Mouse (Mus musculus): ENCODE data around the gene Gstm4. TPM values are rescaled to one million over a fixed set of nuclear protein-coding genes. Genes with fewer than 3 reads are reported as not detected.

The Gstm4 gene
- polyA plus RNA-seq, 1 experiment from 2014 or later, result 16.7 TPM

- no peaks in the 10 kb centered on the region for H3K4me1 ChIP-seq
Measured at GRCm38 (mm10) chr3:108067370-108067934, 22.8 kb upstream of the Gstm4 start.

GRCm38 (mm10) chr3:108065551-108065950 is 20.9 kb upstream of the Gstm4 start:
- Histone ChIP-seq H3K27ac (no peak overlapping the region), H3K9ac (no peak overlapping the region), H3K27me3 (no peaks in the 10 kb centered on the region), H3K4me2 (no peak overlapping the region), H3K4me1 (no peaks in the 10 kb centered on the region), H3K9me3 (no peaks in the 10 kb centered on the region), H3K4me3 (no peak overlapping the region), H3K36me3 (no peaks in the 10 kb centered on the region)
- WGBS, result 72% methylated on average over 9 of the region's 9 CpGs
- ATAC-seq (ENCODE audit: borderline replicate concordance, extremely low read depth, low FRiP score, low TSS enrichment), result no peak

More at GRCm38 (mm10) chr3:108067370-108067934, 22.8 kb upstream of the Gstm4 start:
- Histone ChIP-seq H3K4me3 (no peak overlapping the region), H3K9ac (no peak overlapping the region), H3K36me3 (no peaks in the 10 kb centered on the region), H3K27ac (no peak overlapping the region), H3K4me2 (no peak overlapping the region), H3K27me3 (no peaks in the 10 kb centered on the region), H3K9me3 (no peaks in the 10 kb centered on the region)
- 37% methylated on average over 6 of the region's 6 CpGs for WGBS
- ATAC-seq (ENCODE audit: borderline replicate concordance, extremely low read depth, low FRiP score, low TSS enrichment), result no peak

GRCm38 (mm10) chr3:108064672-108065071 is 20.0 kb upstream of the Gstm4 start:
- H3K4me2 ChIP-seq, result no peak overlapping the region
- H3K9me3 ChIP-seq, result no peaks in the 10 kb centered on the region
- no peaks in the 10 kb centered on the region for H3K27me3 ChIP-seq
- no peaks in the 10 kb centered on the region for H3K36me3 ChIP-seq
- no peak overlapping the region for H3K27ac ChIP-seq
- no peak overlapping the region for H3K4me3 ChIP-seq
- ATAC-seq (ENCODE audit: borderline replicate concordance, extremely low read depth, low FRiP score, low TSS enrichment), result no peak; the same call in 1 of the 2 replicates
- no peaks in the 10 kb centered on the region for H3K4me1 ChIP-seq
- WGBS, result 66% methylated on average over 4 of the region's 4 CpGs
- H3K9ac ChIP-seq, result no peak overlapping the region

DNA sequence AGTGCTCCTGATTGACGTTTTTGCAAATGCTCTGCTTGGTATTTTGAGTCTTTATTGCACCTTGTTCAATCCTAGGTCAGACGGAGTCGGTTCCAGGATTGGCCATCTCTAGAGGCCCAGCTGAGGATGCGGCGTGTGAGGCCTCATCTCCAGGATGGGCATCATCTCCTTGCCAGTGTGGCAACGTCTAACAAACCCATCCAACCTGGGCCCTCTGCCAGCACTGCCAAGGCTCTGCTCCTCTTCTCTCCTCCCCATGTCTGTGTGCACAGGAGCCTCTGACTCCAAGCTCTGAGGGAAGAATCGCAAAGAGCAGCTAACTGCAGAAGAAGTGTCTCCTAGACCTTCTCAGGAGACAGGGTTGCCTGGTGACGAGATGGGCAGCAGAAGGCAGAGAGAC is 18.0 kb upstream of the Gstm4 start:
- H3K9me3 ChIP-seq, result no peaks in the 10 kb centered on the region
- no peaks in the 10 kb centered on the region for H3K36me3 ChIP-seq
- H3K27me3 ChIP-seq, result no peaks in the 10 kb centered on the region
- 76% methylated on average over 8 of the region's 8 CpGs for WGBS
- H3K4me2 ChIP-seq, result no peak overlapping the region
- H3K9ac ChIP-seq, result no peak overlapping the region
- H3K27ac ChIP-seq, result no peak overlapping the region
- no peak for ATAC-seq (ENCODE audit: borderline replicate concordance, extremely low read depth, low FRiP score, low TSS enrichment)
- no peak overlapping the region for H3K4me3 ChIP-seq
- no peaks in the 10 kb centered on the region for H3K4me1 ChIP-seq

DNA sequence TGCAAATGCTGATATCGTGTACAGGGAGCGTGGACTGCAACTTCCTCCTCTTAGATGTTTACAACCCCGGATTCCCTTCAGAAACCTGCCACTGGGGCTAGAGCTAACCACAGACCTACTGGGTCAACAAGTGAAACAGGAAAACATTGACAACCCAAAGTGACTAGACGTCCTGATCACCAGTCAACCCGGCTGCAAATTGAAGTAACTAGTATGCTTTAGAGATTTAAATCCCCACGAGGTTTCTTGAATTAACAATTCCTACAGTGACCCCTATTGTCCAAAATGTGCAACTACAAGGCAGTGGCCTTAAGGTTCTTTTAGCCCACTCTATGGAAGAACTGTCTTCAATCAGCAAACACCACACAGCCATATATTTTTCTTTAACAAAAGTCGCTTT is 16.7 kb upstream of the Gstm4 start:
- H3K4me3 ChIP-seq, result no peak overlapping the region
- H3K27ac ChIP-seq, result no peak overlapping the region
- H3K9ac ChIP-seq, result no peak overlapping the region
- no peaks in the 10 kb centered on the region for H3K4me1 ChIP-seq
- WGBS, result 10% methylated on average over 7 of the region's 7 CpGs
- no peak for ATAC-seq (ENCODE audit: borderline replicate concordance, extremely low read depth, low FRiP score, low TSS enrichment)
- peak overlapping the region; percentile 36; the same call in 1 of the 2 replicates for H3K4me2 ChIP-seq
- H3K27me3 ChIP-seq, result no peaks in the 10 kb centered on the region
- no peaks in the 10 kb centered on the region for H3K9me3 ChIP-seq
- H3K36me3 ChIP-seq, result no peaks in the 10 kb centered on the region

DNA sequence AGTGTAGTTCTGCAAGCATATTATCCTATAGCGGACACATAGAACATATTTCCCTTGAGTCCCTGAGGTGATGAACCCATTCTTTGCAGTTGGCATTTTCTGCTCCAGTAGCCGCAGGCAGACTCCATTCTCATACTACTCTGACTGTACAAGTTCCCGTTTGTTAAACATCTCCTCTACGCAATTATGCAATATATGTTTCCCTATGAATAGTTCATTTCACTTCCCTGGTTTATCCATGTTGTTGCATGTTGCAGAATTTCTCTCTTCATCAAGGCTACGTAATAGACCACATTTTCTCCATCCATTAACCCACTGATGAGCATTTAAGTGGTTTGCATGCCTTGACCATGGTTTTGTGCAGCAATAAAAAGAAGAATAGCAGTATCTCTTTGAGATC is 5.8 kb upstream of the Gstm4 start:
- ATAC-seq (ENCODE audit: borderline replicate concordance, extremely low read depth, low FRiP score, low TSS enrichment), result no peak
- Histone ChIP-seq H3K4me1 (no peaks in the 10 kb centered on the region), H3K36me3 (no peaks in the 10 kb centered on the region), H3K4me2 (no peak overlapping the region), H3K9me3 (no peaks in the 10 kb centered on the region), H3K9ac (no peak overlapping the region), H3K27ac (no peak overlapping the region), H3K4me3 (no peak overlapping the region), H3K27me3 (no peaks in the 10 kb centered on the region)
- 85% methylated on average over 5 of the region's 5 CpGs for WGBS

- no peak overlapping the region for H3K27ac ChIP-seq
- no peaks in the 10 kb centered on the region for H3K27me3 ChIP-seq
- no peak for ATAC-seq (ENCODE audit: borderline replicate concordance, extremely low read depth, low FRiP score, low TSS enrichment)
- no peaks in the 10 kb centered on the region for H3K9me3 ChIP-seq
- no peaks in the 10 kb centered on the region for H3K36me3 ChIP-seq
- peaks cover 11% of the 10 kb centered on the region; the same call in 1 of the 2 replicates for H3K4me1 ChIP-seq
- no peak overlapping the region for H3K4me2 ChIP-seq
- WGBS, result 34% methylated on average over 3 of the region's 3 CpGs
- H3K9ac ChIP-seq, result no peak overlapping the region
- H3K4me3 ChIP-seq, result no peak overlapping the region
Measured at GRCm38 (mm10) chr3:108048306-108048705, 3.6 kb upstream of the Gstm4 start.

DNA sequence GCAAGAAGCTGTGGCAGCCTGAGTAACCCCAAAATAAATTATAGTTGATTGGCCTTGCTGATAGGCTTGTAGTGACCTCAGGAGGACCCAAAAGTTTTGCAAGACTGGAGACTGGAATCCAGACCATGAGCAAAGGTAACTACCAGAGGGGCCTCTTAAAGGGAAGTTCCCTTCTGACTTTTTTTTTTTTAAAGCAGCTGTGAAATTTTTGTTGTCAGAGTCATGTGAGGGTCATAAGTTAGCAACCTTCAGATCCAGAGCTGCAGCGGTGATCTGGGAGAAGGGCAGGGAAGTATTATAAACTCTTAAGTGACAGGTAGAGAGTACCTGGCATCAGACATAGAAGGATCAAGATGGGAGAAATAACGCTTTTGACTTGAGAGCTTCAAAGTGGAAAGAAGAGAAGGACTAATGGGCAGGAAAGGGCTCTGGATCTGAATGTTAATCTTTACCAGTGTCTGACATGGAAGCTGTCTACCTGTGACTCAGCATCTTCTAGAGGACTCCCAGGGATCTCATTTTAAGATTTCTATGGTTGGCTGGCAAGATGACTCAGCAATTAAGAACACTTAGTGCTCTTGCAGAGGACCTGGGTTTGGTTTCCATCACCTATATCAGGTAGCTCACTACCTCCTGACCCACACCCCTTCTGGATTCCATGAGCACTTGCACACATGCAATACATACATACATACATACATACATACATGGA is 2.4 kb upstream of the Gstm4 start:
- Histone ChIP-seq H3K4me2 (no peak overlapping the region), H3K9me3 (no peaks in the 10 kb centered on the region), H3K27ac (no peak overlapping the region), H3K4me1 (peaks cover 11% of the 10 kb centered on the region; the same call in 1 of the 2 replicates), H3K4me3 (no peak overlapping the region), H3K27me3 (no peaks in the 10 kb centered on the region), H3K36me3 (no peaks in the 10 kb centered on the region), H3K9ac (no peak overlapping the region)
- 83% methylated on average over 2 of the region's 2 CpGs for WGBS
- ATAC-seq (ENCODE audit: borderline replicate concordance, extremely low read depth, low FRiP score, low TSS enrichment), result no peak

GRCm38 (mm10) chr3:108033156-108033555 is 11.5 kb downstream of the Gstm4 start:
- H3K9ac ChIP-seq, result no peak overlapping the region
- no peak overlapping the region for H3K27ac ChIP-seq
- no peaks in the 10 kb centered on the region for H3K36me3 ChIP-seq
- no peak overlapping the region for H3K4me3 ChIP-seq
- H3K9me3 ChIP-seq, result no peaks in the 10 kb centered on the region
- H3K4me2 ChIP-seq, result no peak overlapping the region
- WGBS, result 55% methylated on average over 5 of the region's 5 CpGs
- 0 out of 2 replicates have a peak, but pooled peaks cover 3% of the 10 kb centered on the region for H3K27me3 ChIP-seq
- no peak for ATAC-seq (ENCODE audit: borderline replicate concordance, extremely low read depth, low FRiP score, low TSS enrichment)
- H3K4me1 ChIP-seq, result 0 out of 2 replicates have a peak, but pooled peaks cover 1% of the 10 kb centered on the region

DNA sequence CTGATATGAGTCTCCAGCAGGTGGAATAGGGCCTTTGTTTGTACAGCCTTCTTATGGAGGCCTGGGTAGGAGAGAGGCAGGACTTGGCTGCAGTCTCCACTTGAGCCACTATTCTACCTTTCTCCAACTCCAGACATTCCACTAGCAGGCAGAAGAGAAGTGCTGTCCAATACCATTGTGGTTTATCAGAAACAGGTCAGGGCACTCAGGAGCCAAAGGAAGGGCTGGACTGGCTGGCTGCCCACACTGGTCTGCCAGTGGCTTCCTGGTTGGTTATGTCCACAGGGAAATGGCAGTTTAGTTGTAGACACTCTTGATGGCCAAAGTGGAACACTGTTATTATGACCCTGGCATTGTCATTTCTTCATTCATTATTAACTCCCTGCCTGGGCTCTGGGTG is 12.6 kb downstream of the Gstm4 start:
- H3K4me2 ChIP-seq, result no peak overlapping the region
- no peak overlapping the region for H3K4me3 ChIP-seq
- ATAC-seq (ENCODE audit: borderline replicate concordance, extremely low read depth, low FRiP score, low TSS enrichment), result no peak
- no peak overlapping the region for H3K9ac ChIP-seq
- H3K4me1 ChIP-seq, result no peaks in the 10 kb centered on the region
- H3K27me3 ChIP-seq, result 0 out of 2 replicates have a peak, but pooled peaks cover 3% of the 10 kb centered on the region
- no peaks in the 10 kb centered on the region for H3K9me3 ChIP-seq
- no peaks in the 10 kb centered on the region for H3K36me3 ChIP-seq
- H3K27ac ChIP-seq, result no peak overlapping the region

DNA sequence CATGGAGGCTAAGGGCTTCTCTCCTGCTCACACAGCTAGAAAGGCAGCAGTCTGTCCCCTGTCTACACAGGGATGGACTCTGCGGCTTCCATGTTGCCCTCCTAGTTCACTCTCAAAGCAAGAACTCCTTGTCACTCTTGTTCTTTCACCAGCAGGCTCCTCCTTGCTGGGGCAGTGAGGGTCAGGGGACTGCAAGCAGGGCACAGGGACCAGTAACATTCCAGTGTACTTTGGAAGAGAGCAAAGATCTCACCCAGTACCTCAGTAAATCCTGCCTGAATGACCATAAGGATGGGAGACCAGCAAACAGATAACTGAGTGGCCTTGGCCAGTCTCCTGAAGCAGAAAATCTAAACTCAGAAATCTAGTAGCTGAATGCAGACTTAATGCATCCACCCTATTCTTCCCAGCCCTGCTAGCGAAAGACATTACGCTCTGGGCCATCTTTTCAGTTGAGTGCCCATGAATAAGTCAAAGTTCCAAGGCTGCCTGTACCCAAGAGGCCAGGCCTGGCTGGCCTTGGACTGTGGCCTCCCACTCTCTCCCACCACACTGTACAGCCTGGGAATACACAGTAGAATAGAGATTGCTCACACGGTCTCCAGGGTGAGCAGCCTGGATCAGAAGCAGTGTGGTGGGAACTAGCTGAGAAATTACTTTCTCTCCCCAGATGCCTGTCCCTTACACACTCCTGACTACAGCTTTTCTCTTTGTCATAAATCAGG is 15.9 kb downstream of the Gstm4 start:
- 89% methylated on average over 4 of the region's 4 CpGs for WGBS
- Histone ChIP-seq H3K9me3 (no peaks in the 10 kb centered on the region), H3K4me2 (no peak overlapping the region), H3K9ac (no peak overlapping the region), H3K27me3 (no peaks in the 10 kb centered on the region), H3K36me3 (no peaks in the 10 kb centered on the region), H3K4me1 (no peaks in the 10 kb centered on the region), H3K27ac (no peak overlapping the region), H3K4me3 (no peak overlapping the region)
- ATAC-seq (ENCODE audit: borderline replicate concordance, extremely low read depth, low FRiP score, low TSS enrichment), result no peak

DNA sequence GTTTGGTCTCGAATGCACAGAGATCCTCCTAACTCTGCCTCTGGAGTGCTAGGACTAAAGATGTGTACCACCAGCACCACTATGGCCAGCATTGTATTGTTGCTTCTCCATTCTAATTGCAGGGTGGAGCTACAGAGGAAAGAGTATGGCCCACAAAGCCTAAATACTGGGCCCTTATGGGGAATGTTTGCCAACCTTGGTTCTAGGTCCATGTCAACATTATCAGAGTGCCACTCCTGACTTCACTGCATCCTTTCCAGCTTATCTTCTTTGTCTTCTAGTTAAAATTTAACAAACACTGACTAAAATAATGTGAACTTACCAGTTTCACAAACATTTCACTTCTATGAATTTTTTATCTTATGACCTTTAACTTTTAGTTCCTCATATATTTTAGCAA is 18.1 kb downstream of the Gstm4 start:
- Histone ChIP-seq H3K36me3 (no peaks in the 10 kb centered on the region), H3K27ac (no peak overlapping the region), H3K4me3 (no peak overlapping the region), H3K4me2 (no peak overlapping the region), H3K4me1 (no peaks in the 10 kb centered on the region), H3K27me3 (no peaks in the 10 kb centered on the region), H3K9ac (no peak overlapping the region), H3K9me3 (no peaks in the 10 kb centered on the region)
- WGBS, result 70% methylated on average over 1 of the region's 1 CpGs
- no peak for ATAC-seq (ENCODE audit: borderline replicate concordance, extremely low read depth, low FRiP score, low TSS enrichment)
